Mouse (Mus musculus) forebrain, embryonic 13.5 days (tissue): Measurements from ENCODE around the gene Gpsm2. TPM values are rescaled to one million over a fixed set of nuclear protein-coding genes. Genes with fewer than 3 reads are reported as not detected.
"Not testable (repeated sequence)": the region's sequence is repeated elsewhere in the genome, so short reads cannot be mapped to it uniquely, and the experiment has no call there.

Experiments
- ATAC-seq: fragments of 200-750 bp; cut with Nextera tagmentation; 2 replicates; pipeline ENCODE4 v1.8.0; 2017
- H3K27ac ChIP-seq: fragments of 300-500 bp; sonication (generic); 2 replicates; pipeline ENCODE4 v1.5.1; 2015; ENCODE audit warnings: inconsistent platforms, mild to moderate bottlenecking, moderate library complexity
- H3K27me3 ChIP-seq: fragments of 300-500 bp; sonication (generic); 2 replicates; pipeline ENCODE4 v1.6.1; 2015; ENCODE audit warnings: mild to moderate bottlenecking, inconsistent platforms
- H3K36me3 ChIP-seq: fragments of 300-500 bp; sonication (generic); 2 replicates; pipeline ENCODE4 v1.6.1; 2015; ENCODE audit warnings: mild to moderate bottlenecking, inconsistent platforms; ENCODE audit not compliant: poor library complexity, severe bottlenecking
- H3K4me1 ChIP-seq: fragments of 300-500 bp; sonication (generic); 2 replicates; pipeline ENCODE4 v1.6.1; 2015; ENCODE audit warnings: inconsistent platforms
- H3K4me2 ChIP-seq: fragments of 300-500 bp; sonication (generic); 2 replicates; pipeline ENCODE4 v1.6.1; 2015; ENCODE audit warnings: inconsistent platforms, mild to moderate bottlenecking, moderate library complexity
- H3K4me3 ChIP-seq: fragments of 300-500 bp; sonication (generic); 2 replicates; pipeline ENCODE4 v1.5.1; 2015; ENCODE audit warnings: mild to moderate bottlenecking, inconsistent platforms
- H3K9ac ChIP-seq: fragments of 300-500 bp; sonication (generic); 2 replicates; pipeline ENCODE4 v1.6.1; 2015; ENCODE audit warnings: mild to moderate bottlenecking, inconsistent platforms
- H3K9me3 ChIP-seq: fragments of 300-500 bp; sonication (generic); replicated peaks from 2 replicates; pipeline ENCODE4 v1.6.1; 2016; ENCODE audit warnings: inconsistent platforms
- WGBS: fragments of 180-500 bp; shearing (Covaris S2); methylation state at CpG from one replicate; pipeline ENCODE4 v1.1.7; 2015; 5-methylcytosine and 5-hydroxymethylcytosine counted together
- polyA plus RNA-seq: library from polyadenylated mRNA; unstranded; fragments of >200 nt; fragmentation: Nextera tagmentation; extraction: Ambion mirVana; gene quantifications from 2 replicates; pipeline ENCODE4 v1.2.1, GENCODE M21; 2015

Gpsm2 gene
- polyA plus RNA-seq, 1 experiment from 2014 or later: 64.6 TPM

- Histone ChIP-seq H3K9me3 (no peaks in the 10 kb centered on the region), H3K9ac (no peak overlapping the region), H3K36me3 (no peaks in the 10 kb centered on the region), H3K27ac (no peak overlapping the region), H3K4me3 (no peak overlapping the region), H3K4me1 (peaks cover 22% of the 10 kb centered on the region), H3K4me2 (peak overlapping the region; percentile 38), H3K27me3 (no peaks in the 10 kb centered on the region)
- no peak for ATAC-seq
- WGBS: 28% methylated on average over 9 of the region's 9 CpGs
Measured at GRCm38 (mm10) chr3:108652866-108653642, 69.1 kb downstream of the Gpsm2 start.

GRCm38 (mm10) chr3:108647681-108648080 lies 74.4 kb downstream of the Gpsm2 start:
- not testable (repeated sequence) for H3K9me3 ChIP-seq, H3K27ac ChIP-seq, H3K4me3 ChIP-seq, H3K9ac ChIP-seq, H3K4me1 ChIP-seq, H3K27me3 ChIP-seq, ATAC-seq, H3K4me2 ChIP-seq
- peaks cover 34% of the 10 kb centered on the region for H3K36me3 ChIP-seq
- WGBS: 32% methylated on average over 5 of the region's 5 CpGs

DNA sequence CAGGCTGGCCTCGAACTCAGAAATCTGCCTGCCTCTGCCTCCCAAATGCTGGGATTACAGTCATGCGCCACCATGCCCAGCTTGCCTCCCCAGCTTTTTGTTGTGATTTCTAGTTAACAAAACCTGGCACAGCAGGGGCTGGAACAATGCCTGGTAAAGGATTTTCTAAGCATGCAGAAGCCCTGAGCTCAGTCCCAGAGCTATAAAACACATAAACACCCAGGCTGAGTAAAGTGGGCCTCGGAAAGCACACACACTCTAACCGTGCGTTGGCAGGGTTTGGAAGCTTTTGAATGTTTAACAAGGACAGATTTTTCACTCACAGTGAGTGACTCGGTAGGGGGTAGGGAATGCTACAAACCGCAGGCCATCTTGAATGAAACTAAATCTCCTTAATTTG lies 76.1 kb downstream of the Gpsm2 start:
- no peak overlapping the region for H3K27ac ChIP-seq
- H3K4me1 ChIP-seq: no peaks in the 10 kb centered on the region
- 33% methylated on average over 7 of the region's 7 CpGs for WGBS
- ATAC-seq: no peak
- no peaks in the 10 kb centered on the region for H3K9me3 ChIP-seq
- no peak overlapping the region for H3K4me3 ChIP-seq
- H3K27me3 ChIP-seq: no peaks in the 10 kb centered on the region
- H3K4me2 ChIP-seq: no peak overlapping the region
- H3K36me3 ChIP-seq: peaks cover 37% of the 10 kb centered on the region
- H3K9ac ChIP-seq: no peak overlapping the region

DNA sequence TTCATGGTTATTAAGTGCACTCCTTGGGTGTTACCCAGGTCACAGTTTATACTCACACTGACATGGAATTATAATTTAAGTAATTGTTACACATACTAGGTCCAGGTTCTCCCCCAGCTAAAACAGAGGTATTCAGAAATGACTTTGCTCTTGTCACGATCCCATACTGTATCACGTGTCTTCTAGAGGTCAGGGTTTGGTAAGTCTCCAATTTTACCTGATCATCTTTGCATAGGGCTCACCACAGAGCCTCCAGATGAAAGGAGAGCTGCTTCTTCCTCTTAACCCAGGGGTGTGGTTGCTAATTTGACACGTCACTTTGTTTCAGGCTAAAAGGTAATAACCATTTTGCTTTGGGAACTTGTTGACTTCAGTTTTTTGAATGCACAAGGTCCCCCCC lies 77.3 kb downstream of the Gpsm2 start:
- ATAC-seq: no peak
- Histone ChIP-seq H3K4me2 (no peak overlapping the region), H3K4me3 (no peak overlapping the region), H3K9me3 (no peaks in the 10 kb centered on the region), H3K9ac (no peak overlapping the region), H3K4me1 (no peaks in the 10 kb centered on the region), H3K36me3 (peaks cover 39% of the 10 kb centered on the region), H3K27ac (no peak overlapping the region), H3K27me3 (no peaks in the 10 kb centered on the region)
- WGBS: 88% methylated on average over 3 of the region's 3 CpGs

DNA sequence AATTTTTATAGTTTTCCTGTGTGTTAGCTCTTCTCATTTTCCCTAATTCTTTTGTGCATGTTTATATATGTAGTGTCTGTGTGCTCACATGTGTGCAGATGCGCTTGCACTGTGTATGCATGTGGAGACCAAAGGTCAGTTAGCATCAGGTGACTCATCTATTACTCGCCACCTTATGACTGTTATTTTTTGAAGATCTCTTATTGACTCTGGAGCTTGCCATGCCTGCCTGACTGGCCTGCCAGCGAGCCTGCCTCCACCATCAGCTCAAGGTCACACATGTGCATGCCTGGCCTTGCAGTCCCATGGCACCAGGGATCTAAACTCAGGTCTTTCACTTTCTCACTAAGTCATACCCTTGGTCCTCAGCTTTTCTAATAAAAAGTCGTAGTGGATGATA lies 81.1 kb downstream of the Gpsm2 start:
- no peaks in the 10 kb centered on the region for H3K9me3 ChIP-seq
- H3K27ac ChIP-seq: no peak overlapping the region
- no peak for ATAC-seq
- peaks cover 51% of the 10 kb centered on the region for H3K36me3 ChIP-seq
- H3K4me2 ChIP-seq: no peak overlapping the region
- 92% methylated on average over 4 of the region's 4 CpGs for WGBS
- H3K4me1 ChIP-seq: no peaks in the 10 kb centered on the region
- H3K27me3 ChIP-seq: no peaks in the 10 kb centered on the region
- H3K9ac ChIP-seq: no peak overlapping the region
- H3K4me3 ChIP-seq: no peak overlapping the region

DNA sequence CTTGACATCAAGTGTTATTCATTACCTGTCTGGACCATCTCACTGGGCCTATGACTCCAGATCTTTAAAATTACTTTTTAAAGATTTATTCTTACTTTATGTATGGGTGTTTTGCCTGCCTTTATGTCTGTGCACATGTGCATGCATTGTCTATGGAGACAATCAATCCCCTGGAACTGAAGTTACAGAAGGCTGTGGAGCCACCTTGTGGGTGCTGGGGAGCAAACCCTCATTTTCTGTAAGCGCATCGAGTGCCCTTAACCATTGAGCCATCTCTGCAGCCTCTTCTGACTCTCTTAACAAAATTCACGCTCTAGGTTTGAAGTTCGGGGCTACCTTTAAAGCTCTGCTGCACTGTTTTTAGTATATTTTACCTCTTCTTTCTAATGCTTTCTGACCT lies 82.7 kb downstream of the Gpsm2 start:
- no peak overlapping the region for H3K4me3 ChIP-seq
- no peak for ATAC-seq
- H3K4me2 ChIP-seq: no peak overlapping the region
- 67% methylated on average over 4 of the region's 4 CpGs for WGBS
- peaks cover 44% of the 10 kb centered on the region for H3K36me3 ChIP-seq
- H3K9ac ChIP-seq: no peak overlapping the region
- no peak overlapping the region for H3K27ac ChIP-seq
- H3K4me1 ChIP-seq: no peaks in the 10 kb centered on the region
- H3K9me3 ChIP-seq: no peaks in the 10 kb centered on the region
- no peaks in the 10 kb centered on the region for H3K27me3 ChIP-seq

DNA sequence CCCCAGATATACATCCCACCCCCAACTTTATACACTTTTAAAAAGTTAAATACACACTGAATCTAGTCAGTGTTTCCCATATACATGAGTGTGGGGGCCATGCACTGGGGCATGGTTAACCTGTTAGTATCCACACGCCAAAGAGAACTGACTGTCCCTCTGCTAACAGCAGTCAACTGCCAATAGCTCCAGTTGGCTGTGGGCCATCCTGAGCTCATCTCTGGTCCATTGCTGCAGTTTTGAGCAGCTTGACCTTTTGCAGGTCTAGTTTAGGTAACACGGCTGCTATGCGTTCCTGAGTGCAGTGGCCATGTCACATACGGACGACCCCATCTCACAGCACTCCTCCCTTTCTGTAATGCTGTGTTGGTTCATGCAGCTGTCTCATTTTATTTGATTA lies 87.3 kb downstream of the Gpsm2 start:
- 93% methylated on average over 5 of the region's 5 CpGs for WGBS
- Histone ChIP-seq H3K36me3 (peaks cover 37% of the 10 kb centered on the region), H3K9me3 (no peaks in the 10 kb centered on the region), H3K27ac (no peak overlapping the region), H3K4me2 (no peak overlapping the region), H3K4me1 (no peaks in the 10 kb centered on the region), H3K27me3 (no peaks in the 10 kb centered on the region), H3K9ac (no peak overlapping the region), H3K4me3 (no peak overlapping the region)
- ATAC-seq: no peak

Other genes with a start within 250 kb of the Gpsm2 start
- 0.92 and 1.1 TPM in 2 replicates for gene 1700013F07Rik, start 188.2 kb downstream of the Gpsm2 start, polyA plus RNA-seq
- gene 5330417C22Rik, start 185.8 kb downstream of the Gpsm2 start, polyA plus RNA-seq: 4.3 and 6.4 TPM in 2 replicates
- gene Tmem167b, start 159.8 kb downstream of the Gpsm2 start, polyA plus RNA-seq: 59.5 and 61.9 TPM in 2 replicates
- 57.7 and 58.4 TPM in 2 replicates for gene Taf13, start 150.6 kb downstream of the Gpsm2 start, polyA plus RNA-seq
- 70.8 and 72.9 TPM in 2 replicates for gene Wdr47, start 131.0 kb downstream of the Gpsm2 start, polyA plus RNA-seq
- gene Clcc1, start 68.4 kb downstream of the Gpsm2 start, polyA plus RNA-seq: 63.4 and 66.3 TPM in 2 replicates
- gene Aknad1, start 17.3 kb upstream of the Gpsm2 start, polyA plus RNA-seq: not detected in 2 replicates
- 16.0 and 17.1 TPM in 2 replicates for gene Stxbp3, start 118.2 kb upstream of the Gpsm2 start, polyA plus RNA-seq
- not detected in 2 replicates for gene Fndc7, start 167.7 kb upstream of the Gpsm2 start, polyA plus RNA-seq
- gene Prpf38b, start 189.4 kb upstream of the Gpsm2 start, polyA plus RNA-seq: 74.3 and 74.9 TPM in 2 replicates
- gene Henmt1, start 217.6 kb upstream of the Gpsm2 start, polyA plus RNA-seq: 0.56 and 0.73 TPM in 2 replicates
- gene Gm9857, start 218.1 kb upstream of the Gpsm2 start, polyA plus RNA-seq: not detected in 2 replicates